Mouse (Mus musculus) heart, embryonic 16.5 days (tissue): ENCODE data around the gene Uvssa. TPM values are rescaled to one million over a fixed set of nuclear protein-coding genes. Genes with fewer than 3 reads are reported as not detected.

Experiments used
- ATAC-seq: fragments of 200-750 bp; cut with Nextera tagmentation; replicated peaks from 2 replicates; pipeline ENCODE4 v1.8.0; 2017; ENCODE audit warnings: moderate number of reproducible peaks; ENCODE audit not compliant: insufficient read depth, low FRiP score; ENCODE audit errors: extremely low read depth
- H3K27ac ChIP-seq: fragments of 300-500 bp; sonication (generic); 2 replicates; pipeline ENCODE4 v1.5.1; 2014; ENCODE audit warnings: mild to moderate bottlenecking, low read length, control low read depth, moderate library complexity
- H3K27me3 ChIP-seq: fragments of 300-500 bp; sonication (generic); 2 replicates; pipeline ENCODE4 v1.6.1; 2014; ENCODE audit warnings: low read length, mixed read lengths; ENCODE audit not compliant: control insufficient read depth, insufficient read depth
- H3K36me3 ChIP-seq: fragments of 300-500 bp; sonication (generic); 2 replicates; pipeline ENCODE4 v1.6.1; 2014; ENCODE audit not compliant: control insufficient read depth, insufficient read depth
- H3K4me1 ChIP-seq: fragments of 300-500 bp; sonication (generic); 2 replicates; pipeline ENCODE4 v1.6.1; 2014; ENCODE audit warnings: low read length, mixed read lengths; ENCODE audit not compliant: control insufficient read depth, insufficient read depth
- H3K4me2 ChIP-seq: fragments of 300-500 bp; sonication (generic); 2 replicates; pipeline ENCODE4 v1.6.1; 2014; ENCODE audit warnings: low read depth, mild to moderate bottlenecking, control low read depth, low read length
- H3K4me3 ChIP-seq: fragments of 300-500 bp; sonication (generic); 2 replicates; pipeline ENCODE4 v1.5.1; 2014; ENCODE audit warnings: mild to moderate bottlenecking, control low read depth, low read length
- H3K9ac ChIP-seq: fragments of 300-500 bp; sonication (generic); 2 replicates; pipeline ENCODE4 v1.6.1; 2014; ENCODE audit warnings: low read length, control low read depth
- H3K9me3 ChIP-seq: fragments of 300-500 bp; sonication (generic); replicated peaks from 2 replicates; pipeline ENCODE4 v1.6.1; 2016; ENCODE audit warnings: low read length; ENCODE audit not compliant: control insufficient read depth
- WGBS: fragments of 180-500 bp; shearing (Covaris S2); extraction: QIAGEN DNeasy Blood & Tissue Kit; methylation state at CpG from one replicate; pipeline ENCODE4 v1.1.7; 2014; 5-methylcytosine and 5-hydroxymethylcytosine counted together
- polyA plus RNA-seq: library from polyadenylated mRNA; unstranded; fragments of >200 nt; fragmentation: Nextera tagmentation; extraction: Ambion mirVana; gene quantifications from 2 replicates; pipeline ENCODE4 v1.2.1, GENCODE M21; 2015

Uvssa gene
- polyA plus RNA-seq, 1 experiment from 2014 or later, result 4.7 TPM

DNA sequence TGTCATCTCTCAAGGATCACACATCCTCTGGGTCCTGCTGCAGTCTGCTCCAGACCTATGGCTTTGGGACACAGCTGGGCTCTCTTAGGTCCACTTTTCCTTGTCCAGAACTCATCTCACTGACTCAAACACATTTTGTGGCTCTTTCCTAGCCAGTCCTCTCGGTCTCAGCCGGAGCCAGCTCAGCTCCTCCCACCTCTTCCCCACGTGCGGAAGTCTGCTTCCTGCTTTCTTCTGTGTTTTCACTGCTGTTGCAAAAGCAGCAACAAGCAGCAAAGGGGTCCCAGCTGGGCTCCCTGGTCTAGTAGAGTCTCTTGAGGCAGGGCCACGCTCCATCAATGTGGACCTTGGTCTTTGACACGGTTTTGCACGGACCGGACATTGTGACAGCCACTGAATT is 77.4 kb downstream of the Uvssa start:
- no peak for ATAC-seq
- WGBS, result 52% methylated on average over 8 of the region's 8 CpGs

DNA sequence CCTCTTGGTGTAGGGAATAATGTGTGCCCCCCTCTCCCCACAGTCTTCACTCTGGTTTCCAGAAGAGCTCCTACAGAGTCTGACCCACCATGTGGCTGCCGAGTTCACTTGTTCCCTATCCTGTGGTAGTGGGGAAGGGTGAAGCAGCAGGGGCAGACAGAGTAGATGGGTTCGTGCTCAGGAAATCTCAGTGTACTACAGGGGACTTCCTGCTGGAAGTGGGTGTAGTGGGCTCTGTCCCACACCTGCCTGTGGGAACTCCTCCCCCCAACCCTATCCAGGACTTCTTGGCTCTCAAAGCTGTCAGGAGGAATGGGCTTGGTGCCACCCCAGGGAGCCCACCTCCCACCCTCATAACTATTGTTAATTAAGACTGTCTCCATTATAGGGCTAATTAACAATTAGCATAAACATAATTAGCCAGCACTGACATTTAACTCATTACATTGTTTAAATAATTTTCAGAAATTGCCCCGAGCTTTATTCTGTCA is 79.8 kb downstream of the Uvssa start:
- no peak overlapping the region for H3K27ac ChIP-seq
- 67% methylated on average over 3 of the region's 3 CpGs for WGBS
- no peak for ATAC-seq
- H3K4me1 ChIP-seq, result no peaks in the 10 kb centered on the region
- no peak overlapping the region for H3K4me3 ChIP-seq
- H3K27me3 ChIP-seq, result peaks cover 2% of the 10 kb centered on the region; the same call in 1 of the 2 replicates
- H3K36me3 ChIP-seq, result no peaks in the 10 kb centered on the region
- H3K9ac ChIP-seq, result no peak overlapping the region
- no peaks in the 10 kb centered on the region for H3K9me3 ChIP-seq
- H3K4me2 ChIP-seq, result no peak overlapping the region

More for the DNA sequence above, 77.4 kb downstream of the Uvssa start:
- Histone ChIP-seq H3K27me3 (peaks cover 2% of the 10 kb centered on the region; the same call in 1 of the 2 replicates), H3K4me2 (no peak overlapping the region), H3K27ac (no peak overlapping the region), H3K4me3 (no peak overlapping the region), H3K36me3 (no peaks in the 10 kb centered on the region), H3K9ac (no peak overlapping the region), H3K9me3 (no peaks in the 10 kb centered on the region), H3K4me1 (no peaks in the 10 kb centered on the region)

GRCm38 (mm10) chr5:33459111-33459510 is 80.8 kb downstream of the Uvssa start:
- Histone ChIP-seq H3K4me2 (no peak overlapping the region), H3K27ac (no peak overlapping the region), H3K27me3 (peaks cover 2% of the 10 kb centered on the region; the same call in 1 of the 2 replicates), H3K4me3 (no peak overlapping the region), H3K9me3 (no peaks in the 10 kb centered on the region), H3K36me3 (no peaks in the 10 kb centered on the region), H3K4me1 (no peaks in the 10 kb centered on the region), H3K9ac (no peak overlapping the region)
- no peak for ATAC-seq
- 43% methylated on average over 2 of the region's 2 CpGs for WGBS

GRCm38 (mm10) chr5:33464390-33464789 is 86.0 kb downstream of the Uvssa start:
- 58% methylated on average over 7 of the region's 7 CpGs for WGBS
- no peak overlapping the region for H3K9ac ChIP-seq
- peaks cover 2% of the 10 kb centered on the region; the same call in 1 of the 2 replicates for H3K27me3 ChIP-seq
- ATAC-seq, result no peak
- H3K36me3 ChIP-seq, result no peaks in the 10 kb centered on the region
- no peaks in the 10 kb centered on the region for H3K9me3 ChIP-seq
- H3K4me3 ChIP-seq, result no peak overlapping the region
- no peaks in the 10 kb centered on the region for H3K4me1 ChIP-seq
- H3K27ac ChIP-seq, result no peak overlapping the region
- no peak overlapping the region for H3K4me2 ChIP-seq

DNA sequence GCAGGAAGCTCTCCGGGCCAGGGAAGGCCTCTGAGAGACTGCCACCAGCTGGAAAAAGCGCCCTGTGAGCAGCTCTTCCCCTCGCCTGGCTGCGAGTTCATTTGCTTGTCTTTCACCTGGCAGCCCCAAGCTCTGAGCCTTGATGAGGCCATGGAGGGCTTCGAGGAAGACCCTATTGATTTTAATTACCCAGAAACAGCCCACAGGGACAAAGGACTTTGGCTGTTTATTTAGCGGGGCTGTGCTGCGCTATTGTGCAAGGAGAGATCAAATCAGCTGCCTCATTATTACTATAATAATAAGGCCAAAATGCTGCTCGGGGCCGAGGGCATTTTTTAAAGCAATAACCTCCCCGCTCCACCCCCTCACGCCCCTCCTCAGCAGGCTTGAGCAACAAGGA is 87.1 kb downstream of the Uvssa start:
- Histone ChIP-seq H3K4me3 (no peak overlapping the region), H3K9ac (no peak overlapping the region), H3K27ac (no peak overlapping the region), H3K36me3 (no peaks in the 10 kb centered on the region), H3K9me3 (no peaks in the 10 kb centered on the region), H3K4me1 (no peaks in the 10 kb centered on the region), H3K27me3 (peaks cover 2% of the 10 kb centered on the region; the same call in 1 of the 2 replicates), H3K4me2 (no peak overlapping the region)
- WGBS, result 61% methylated on average over 11 of the region's 11 CpGs
- ATAC-seq, result no peak

Other genes starting within 250 kb of the Uvssa start
- gene Spon2, start 160.1 kb upstream of the Uvssa start, polyA plus RNA-seq, result 67.2 and 71.5 TPM in 2 replicates
- 228 and 234 TPM in 2 replicates for gene Ctbp1, start 103.6 kb upstream of the Uvssa start, polyA plus RNA-seq
- 144 and 145 TPM in 2 replicates for gene Maea, start 43.0 kb upstream of the Uvssa start, polyA plus RNA-seq
- gene Nkx1-1, start 55.4 kb downstream of the Uvssa start, polyA plus RNA-seq, result not detected in 2 replicates